Mouse (Mus musculus) kidney, postnatal 36 days (tissue): ENCODE measurements around the gene Srrm2.

ENCODE experiments used
- DNase-seq, 2 experiments: peaks; one replicate each; pipeline ENCODE4 v3.0.0; 2021 to 2022; ENCODE audit warnings: mixed read lengths in 2 of 2

The Srrm2 gene

DNA sequence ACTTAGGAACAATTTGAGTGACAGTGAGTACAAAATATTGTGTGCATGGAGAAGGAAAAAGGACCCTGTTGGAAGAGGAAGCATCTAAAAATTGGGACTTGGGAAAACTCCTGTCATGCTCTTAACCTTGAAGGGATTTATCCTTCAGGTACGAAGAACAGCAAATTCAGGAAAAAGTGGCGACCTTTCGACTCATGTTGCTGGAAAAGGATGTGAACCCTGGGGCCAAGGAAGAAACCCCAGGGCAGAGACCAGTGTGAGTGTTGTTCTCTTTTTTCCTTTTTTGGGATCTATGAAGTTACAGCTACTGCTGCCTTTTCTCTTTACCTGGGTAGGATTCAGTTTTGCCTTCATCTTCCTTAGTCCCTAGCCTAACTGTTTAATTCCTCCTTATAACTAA is 17.6 kb downstream of the Srrm2 start:
- peak; percentile 39 to 48 for DNase-seq

DNA sequence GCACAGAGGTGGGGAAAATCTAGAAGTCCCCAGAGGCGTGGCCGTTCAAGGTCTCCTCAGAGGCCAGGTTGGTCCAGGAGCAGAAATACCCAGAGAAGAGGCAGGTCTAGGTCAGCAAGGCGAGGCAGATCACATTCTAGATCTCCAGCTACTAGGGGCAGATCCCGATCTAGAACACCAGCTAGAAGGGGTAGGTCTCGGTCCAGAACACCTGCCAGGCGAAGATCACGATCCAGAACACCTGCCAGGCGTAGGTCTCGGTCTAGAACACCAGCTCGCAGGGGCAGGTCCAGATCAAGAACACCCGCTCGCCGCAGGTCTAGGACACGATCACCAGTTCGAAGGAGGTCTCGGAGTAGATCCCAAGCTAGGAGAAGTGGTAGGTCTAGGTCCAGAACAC is 25.3 kb downstream of the Srrm2 start:
- no peak for DNase-seq

DNA sequence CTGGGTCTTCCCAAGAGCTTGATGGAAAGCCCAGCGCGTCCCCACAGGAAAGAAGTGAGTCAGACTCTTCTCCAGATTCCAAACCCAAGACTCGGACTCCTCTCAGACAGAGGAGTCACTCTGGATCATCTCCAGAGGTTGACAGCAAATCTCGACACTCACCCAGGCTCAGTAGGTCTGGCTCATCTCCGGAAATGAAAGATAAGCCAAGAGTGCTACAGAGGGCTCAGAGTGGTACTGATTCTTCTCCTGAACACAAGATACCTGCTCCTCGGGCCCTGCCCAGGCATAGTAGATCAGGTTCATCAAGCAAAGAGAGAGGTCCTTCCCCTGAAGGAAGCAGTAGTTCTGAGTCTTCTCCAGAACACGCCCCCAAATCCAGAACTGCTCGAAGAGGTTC is 28.2 kb downstream of the Srrm2 start:
- no peak for DNase-seq

GRCm38 (mm10) chr17:23819235-23819634 is 28.9 kb downstream of the Srrm2 start:
- no peak for DNase-seq

DNA sequence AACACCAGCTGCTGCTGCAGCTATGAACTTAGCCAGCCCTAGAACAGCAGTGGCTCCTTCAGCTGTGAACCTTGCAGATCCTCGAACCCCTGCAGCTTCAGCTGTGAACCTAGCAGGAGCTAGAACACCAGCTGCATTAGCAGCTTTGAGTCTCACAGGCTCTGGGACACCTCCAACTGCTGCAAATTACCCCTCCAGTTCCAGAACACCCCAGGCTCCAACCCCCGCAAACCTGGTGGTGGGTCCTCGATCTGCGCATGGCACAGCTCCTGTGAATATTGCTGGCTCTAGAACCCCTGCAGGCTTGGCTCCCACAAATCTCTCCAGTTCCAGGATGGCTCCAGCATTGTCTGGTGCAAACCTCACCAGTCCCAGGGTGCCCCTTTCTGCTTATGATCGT is 30.4 kb downstream of the Srrm2 start:
- no peak for DNase-seq

- no peak for DNase-seq
Observed at GRCm38 (mm10) chr17:23822094-23822493, 31.8 kb downstream of the Srrm2 start.

GRCm38 (mm10) chr17:23823018-23823417 is 32.7 kb downstream of the Srrm2 start:
- DNase-seq: no peak

DNA sequence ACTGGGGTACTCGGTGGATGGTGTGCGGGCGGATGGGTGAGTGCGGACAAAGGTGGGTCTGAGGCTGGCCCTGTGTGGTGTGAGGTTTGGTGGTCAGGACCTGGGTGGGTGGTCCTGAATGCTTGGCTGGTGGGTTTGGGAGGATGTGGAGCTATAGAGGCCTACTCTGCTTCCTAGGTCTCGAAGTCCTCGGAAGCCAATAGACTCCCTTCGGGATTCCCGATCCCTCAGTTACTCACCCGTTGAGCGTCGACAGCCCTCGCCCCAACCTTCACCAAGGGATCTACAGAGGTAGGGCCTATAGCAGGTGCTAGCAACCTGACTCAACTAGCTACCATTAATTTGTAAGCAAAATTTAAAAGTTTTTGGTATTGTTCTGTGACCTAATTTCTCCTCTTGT is 33.3 kb downstream of the Srrm2 start:
- no peak for DNase-seq

GRCm38 (mm10) chr17:23825591-23825990 is 35.3 kb downstream of the Srrm2 start:
- DNase-seq: no peak

DNA sequence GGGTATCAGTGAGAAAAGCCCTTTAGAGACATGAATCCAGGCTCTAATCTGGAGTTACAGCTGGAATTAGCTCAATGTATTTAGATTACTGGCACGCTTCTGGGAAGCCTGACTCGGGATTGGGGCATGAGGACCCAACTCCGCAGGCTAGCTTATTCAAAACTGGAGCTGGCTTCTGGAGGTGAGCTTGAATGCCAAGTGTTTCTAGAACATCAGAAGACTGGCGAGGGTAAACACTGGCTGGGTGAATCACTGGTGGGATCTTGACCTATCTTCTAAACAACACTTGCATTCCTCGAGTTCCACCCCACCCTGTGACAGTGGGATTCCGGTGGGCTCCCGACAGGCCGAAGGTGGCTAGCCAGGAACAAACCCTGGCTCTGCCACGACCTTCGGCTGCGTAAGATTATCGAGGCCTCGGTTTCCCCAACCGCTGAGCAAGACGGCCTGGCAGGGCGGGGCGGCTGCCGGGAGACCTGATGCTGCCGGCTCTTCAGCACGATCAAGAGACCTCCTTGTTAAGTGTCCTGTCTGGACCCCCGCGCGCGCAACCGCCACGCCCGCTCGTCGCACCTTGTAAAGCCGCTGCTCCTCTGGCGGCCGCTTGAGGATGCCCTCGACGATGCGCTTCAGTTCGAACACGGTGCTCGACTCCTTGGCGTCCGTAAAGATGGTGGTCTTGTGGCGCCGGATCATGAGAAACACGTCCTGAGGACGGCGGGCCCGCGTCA is 38.1 kb downstream of the Srrm2 start:
- peak; percentile 29 to 63 for DNase-seq

GRCm38 (mm10) chr17:23829064-23829619 is 38.8 kb downstream of the Srrm2 start, which contains the start of gene Elob:
Gene Elob (minus strand): TSS chr17:23829136.
- DNase-seq: peak; percentile 89 to 90

GRCm38 (mm10) chr17:23831201-23831600 is 40.9 kb downstream of the Srrm2 start:
- DNase-seq: no peak

GRCm38 (mm10) chr17:23836006-23836575 is 45.8 kb downstream of the Srrm2 start, which contains the start of gene Prss33:
Gene Prss33 (minus strand): TSS chr17:23836056.
- DNase-seq: no peak

DNA sequence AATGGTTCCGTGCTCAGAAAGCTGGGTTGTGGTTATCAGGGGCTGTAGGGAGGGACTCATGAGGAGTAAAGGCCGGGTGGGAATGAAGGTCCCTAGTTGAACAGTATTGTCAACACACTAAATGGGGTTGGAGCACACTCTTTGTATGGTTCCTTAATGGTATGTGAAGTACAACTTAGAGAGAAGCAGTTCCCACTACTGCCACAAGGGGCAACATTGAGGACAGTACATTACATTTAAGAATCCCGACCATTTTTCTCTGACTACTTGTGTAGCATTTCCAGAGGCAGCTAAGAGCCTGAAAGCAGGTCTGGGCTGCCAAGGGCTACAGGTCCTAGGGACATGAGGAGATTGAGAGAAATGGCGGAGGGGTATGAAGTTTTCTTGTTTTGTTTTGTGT is 50.8 kb downstream of the Srrm2 start:
- peak; percentile 66 to 86 for DNase-seq

DNA sequence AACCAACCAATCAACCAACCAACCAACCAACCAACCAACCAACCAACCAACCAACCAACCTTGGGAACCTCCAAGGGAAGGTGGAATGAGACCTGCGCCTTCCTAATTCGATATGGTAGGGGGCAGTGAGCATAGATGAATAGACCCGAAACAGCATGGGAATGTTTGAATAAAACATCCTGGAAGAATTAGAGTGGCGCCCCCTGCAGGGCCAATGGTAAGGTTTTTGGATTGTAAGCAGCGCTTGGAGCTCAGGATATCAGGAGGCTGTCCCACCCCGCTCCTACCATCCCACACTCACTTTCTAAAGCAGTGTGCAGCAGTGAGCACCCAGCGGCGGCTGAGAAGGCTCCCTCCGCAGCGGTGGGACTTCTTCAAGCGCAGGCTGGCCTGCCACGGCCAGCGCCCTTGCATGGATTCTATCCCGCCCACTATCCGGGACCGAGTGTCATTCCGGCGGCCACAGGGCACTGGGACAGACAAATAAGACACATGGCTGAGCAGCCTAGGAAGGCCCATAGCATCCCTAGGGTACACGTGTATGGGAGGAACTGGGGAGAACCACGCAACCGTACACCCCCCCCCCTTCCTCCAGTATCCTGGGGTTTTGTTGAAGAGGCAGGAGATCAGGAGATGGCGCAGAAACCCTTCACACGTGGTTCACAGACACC is 52.9 kb downstream of the Srrm2 start:
- DNase-seq: peak in 1 of 2 experiments; percentile 48

- DNase-seq: peak; percentile 44 to 81
Observed at GRCm38 (mm10) chr17:23843812-23844273, 53.5 kb downstream of the Srrm2 start, which contains the start of the genes Prss32 and Prss41. Gene Prss32 (plus strand): TSS chr17:23843855. Gene Prss41 (minus strand): TSS chr17:23844172.

GRCm38 (mm10) chr17:23850028-23850427 is 59.7 kb downstream of the Srrm2 start:
- no peak for DNase-seq

- peak; percentile 49 to 79 for DNase-seq
Observed at GRCm38 (mm10) chr17:23850853-23851749, 60.8 kb downstream of the Srrm2 start.

DNA sequence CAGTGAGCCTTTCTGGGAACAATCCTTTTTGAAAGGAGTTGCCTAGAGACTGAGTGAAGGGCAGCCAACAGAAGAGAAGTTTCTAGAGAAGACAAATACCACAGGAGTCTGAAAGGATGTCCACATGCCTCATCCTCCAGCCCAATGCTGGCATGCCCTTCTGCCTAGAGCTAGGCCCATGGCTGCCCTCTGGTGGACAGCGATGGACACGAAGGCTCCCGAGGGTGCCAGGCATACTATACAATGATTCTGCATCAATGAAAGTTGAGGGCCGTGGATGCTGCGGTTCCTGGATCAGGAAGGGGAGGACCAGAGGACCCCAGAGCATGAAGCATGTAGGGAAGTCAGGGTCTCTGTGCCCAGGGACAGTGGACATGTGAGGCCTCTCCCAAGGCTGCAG is 63.0 kb downstream of the Srrm2 start:
- peak; percentile 59 to 85 for DNase-seq

DNA sequence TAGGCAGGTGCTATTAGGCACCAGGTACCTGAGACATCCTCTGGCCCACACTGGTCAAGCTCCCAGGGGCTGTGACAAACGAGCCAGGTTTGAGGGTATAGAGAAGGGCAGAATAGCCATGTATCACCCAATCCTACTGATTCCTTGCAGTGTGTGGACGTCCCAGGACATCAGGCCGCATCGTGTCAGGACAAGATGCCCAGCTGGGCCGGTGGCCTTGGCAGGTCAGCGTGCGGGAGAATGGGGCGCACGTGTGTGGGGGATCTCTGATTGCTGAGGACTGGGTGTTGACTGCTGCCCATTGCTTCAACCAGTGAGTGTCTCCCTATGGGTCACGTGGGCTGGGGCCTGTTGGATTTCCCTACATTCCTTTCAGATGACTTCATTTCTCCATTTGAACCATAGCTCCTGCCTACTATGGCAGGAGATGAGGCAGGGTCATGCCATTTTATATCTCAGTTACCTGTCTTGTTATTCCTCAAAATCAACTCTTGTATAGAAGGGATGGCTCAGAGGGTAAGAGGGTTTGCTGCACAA is 64.0 kb downstream of the Srrm2 start:
- DNase-seq: no peak

- no peak for DNase-seq
Observed at GRCm38 (mm10) chr17:23857193-23857592, 66.9 kb downstream of the Srrm2 start.

DNA sequence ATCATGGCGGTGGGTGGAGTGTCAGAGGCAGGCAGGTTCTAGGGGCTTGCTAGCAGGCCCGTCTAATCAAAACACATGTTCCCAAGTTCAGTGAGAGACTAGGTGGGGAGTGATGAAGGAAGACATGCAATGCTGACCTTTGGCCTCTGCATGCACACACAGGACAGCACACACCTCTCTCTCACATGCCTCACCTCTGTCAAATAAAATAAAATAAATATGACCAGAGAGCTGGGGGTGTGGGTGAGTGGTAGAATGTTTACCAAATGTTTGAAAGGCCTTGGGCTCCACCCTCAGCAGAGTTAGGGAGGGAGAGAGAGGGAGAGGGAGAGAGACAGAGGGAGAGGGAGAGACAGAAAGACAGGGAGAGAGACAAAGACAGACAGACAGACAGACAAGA is 67.6 kb downstream of the Srrm2 start:
- DNase-seq: no peak
